Mouse (Mus musculus) left cerebral cortex, adult 6 months (tissue): ENCODE data around the gene BC051019. TPM values are rescaled to one million over a fixed set of nuclear protein-coding genes. Genes with fewer than 3 reads are reported as not detected.

ENCODE experiments used
- long read RNA-seq, 2 experiments: library from polyadenylated mRNA; unstranded; transcript quantifications; one replicate each; pipeline ENCODE4 v2.0.0; 2019 to 2020
- polyA plus RNA-seq: library from polyadenylated mRNA; unstranded; fragments of <200 nt; fragmentation: Nextera tagmentation; gene quantifications from 2 replicates; pipeline ENCODE4 v1.2.3, GENCODE M21; 2021

BC051019 gene
- polyA plus RNA-seq, result 0.12 and 0.24 TPM in 2 replicates
- long read RNA-seq, experiment 1, result 0 reads
- long read RNA-seq, experiment 2, result 0 reads

GRCm38 (mm10) chr7:109723697-109724096 lies at the start of gene BC051019:
Gene BC051019, minus strand, starts transcription at chr7:109723850.

GRCm38 (mm10) chr7:109752008-109752925 lies 28.6 kb upstream of the BC051019 start, which contains the start of gene Tmem9b:
Gene Tmem9b, minus strand, starts transcription at chr7:109752875.

DNA sequence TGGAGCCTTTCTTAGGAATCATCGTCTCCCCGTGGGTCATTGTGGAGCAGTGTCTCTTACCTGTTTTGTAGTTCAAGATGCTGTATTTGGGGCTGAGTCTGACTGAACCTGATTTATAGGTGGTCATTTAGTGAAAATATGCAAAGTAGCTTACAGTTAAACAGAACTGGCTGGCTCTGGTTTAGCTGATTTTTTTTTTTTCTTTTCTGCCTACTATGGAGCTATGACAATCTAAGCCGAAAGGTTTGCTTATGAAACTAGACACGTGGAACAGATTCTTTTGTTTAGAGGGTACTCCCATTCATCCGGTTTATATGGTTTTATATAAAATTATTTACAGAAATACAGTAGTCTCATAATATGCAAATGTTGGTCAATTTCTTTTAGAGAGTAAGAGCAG lies 8.0 kb upstream of the BC051019 start, which contains the start of gene Ascl3:
TSS of gene Ascl3 (minus strand) at position 101 of the 400 bp plus-strand sequence.

GRCm38 (mm10) chr7:109703190-109704015 lies 20.2 kb downstream of the BC051019 start, which contains the start of the genes St5 and Akip1:
Gene St5, minus strand, starts transcription at chr7:109703605.
Gene Akip1, plus strand, starts transcription at chr7:109703690.

Other genes starting within 250 kb of the BC051019 start
- gene Trim66, start 215.7 kb downstream of the BC051019 start, polyA plus RNA-seq, result 2.3 and 3.1 TPM in 2 replicates
- gene Rpl27a, start 204.7 kb downstream of the BC051019 start, polyA plus RNA-seq, result 621 and 736 TPM in 2 replicates
- gene St5, start 20.2 kb downstream of the BC051019 start, polyA plus RNA-seq, result 3.0 and 6.5 TPM in 2 replicates
- 9.7 and 11.8 TPM in 2 replicates for gene Akip1, start 20.2 kb downstream of the BC051019 start, polyA plus RNA-seq
- gene Ascl3, start 7.9 kb upstream of the BC051019 start, polyA plus RNA-seq, result 0.18 TPM in 1 of 2 replicates, not detected in the other
- gene Tmem9b, start 29.0 kb upstream of the BC051019 start, polyA plus RNA-seq, result 179 and 223 TPM in 2 replicates
- 38.8 and 43.7 TPM in 2 replicates for gene Nrip3, start 58.2 kb upstream of the BC051019 start, polyA plus RNA-seq
- gene Scube2, start 141.8 kb upstream of the BC051019 start, polyA plus RNA-seq, result 0.29 and 0.45 TPM in 2 replicates
- gene Dennd5a, start 236.6 kb upstream of the BC051019 start, polyA plus RNA-seq, result 36.8 and 53.6 TPM in 2 replicates